Mouse (Mus musculus) liver, postnatal 0 days (tissue): Measurements from ENCODE around the gene Dlk2.

Experiments
- CTCF ChIP-seq: sonication (generic); IDR thresholded peaks from 2 replicates; pipeline ENCODE4 v1.5.1; 2016; ENCODE audit warnings: antibody characterized with exemption, low read depth
- EP300 ChIP-seq: IDR thresholded peaks from 2 replicates; pipeline ENCODE4 v1.6.1; 2016; ENCODE audit warnings: antibody characterized with exemption, low read depth, mild to moderate bottlenecking

- no peak for TF ChIP-seq CTCF
- TF ChIP-seq EP300, result no peak
Observed at GRCm38 (mm10) chr17:46328723-46329122, 31.5 kb downstream of the Dlk2 start.
